Mouse (Mus musculus) stomach, embryonic 16.5 days (tissue): Measurements from ENCODE around the gene Eps8l2. TPM values are rescaled to one million over a fixed set of nuclear protein-coding genes. Genes with fewer than 3 reads are reported as not detected.

Experiments
- ATAC-seq: fragments of 200-750 bp; cut with Nextera tagmentation; 2 replicates; pipeline ENCODE4 v1.8.0; 2017; ENCODE audit warnings: moderate number of reproducible peaks, moderate TSS enrichment; ENCODE audit not compliant: insufficient read depth, low FRiP score
- H3K27ac ChIP-seq: fragments of 300-500 bp; sonication (generic); 2 replicates; pipeline ENCODE4 v1.5.1; 2014; ENCODE audit warnings: low read length
- H3K27me3 ChIP-seq: fragments of 300-500 bp; sonication (generic); 2 replicates; pipeline ENCODE4 v1.6.1; 2014; ENCODE audit warnings: low read length, control low read depth, mixed read lengths; ENCODE audit not compliant: control insufficient read depth, insufficient read depth
- H3K36me3 ChIP-seq: fragments of 300-500 bp; sonication (generic); 2 replicates; pipeline ENCODE4 v1.6.1; 2014; ENCODE audit warnings: low read length; ENCODE audit not compliant: control insufficient read depth, insufficient read depth
- H3K4me1 ChIP-seq: fragments of 300-500 bp; sonication (generic); 2 replicates; pipeline ENCODE4 v1.6.1; 2014; ENCODE audit warnings: low read length, control low read depth, mixed read lengths; ENCODE audit not compliant: control insufficient read depth, insufficient read depth
- H3K4me2 ChIP-seq: fragments of 300-500 bp; sonication (generic); 2 replicates; pipeline ENCODE4 v1.6.1; 2014; ENCODE audit warnings: low read depth, low read length, mixed read lengths
- H3K4me3 ChIP-seq: fragments of 300-500 bp; sonication (generic); replicated peaks from 2 replicates; pipeline ENCODE4 v1.5.1; 2014; ENCODE audit warnings: mild to moderate bottlenecking, low read length
- H3K9ac ChIP-seq: fragments of 300-500 bp; sonication (generic); 2 replicates; pipeline ENCODE4 v1.6.1; 2014; ENCODE audit warnings: low read length
- H3K9me3 ChIP-seq: fragments of 300-500 bp; sonication (generic); replicated peaks from 2 replicates; pipeline ENCODE4 v1.6.1; 2016; ENCODE audit warnings: low read length, control low read depth; ENCODE audit not compliant: control insufficient read depth
- WGBS: fragments of 180-500 bp; shearing (Covaris S2); extraction: QIAGEN DNeasy Blood & Tissue Kit; methylation state at CpG from one replicate; pipeline ENCODE4 v1.1.7; 2014; 5-methylcytosine and 5-hydroxymethylcytosine counted together
- polyA plus RNA-seq: library from polyadenylated mRNA; unstranded; fragments of >200 nt; fragmentation: Nextera tagmentation; extraction: Ambion mirVana; gene quantifications from 2 replicates; pipeline ENCODE4 v1.2.1, GENCODE M21; 2015

Gene Eps8l2
- polyA plus RNA-seq, 1 experiment from 2014 or later = 79.4 TPM

DNA sequence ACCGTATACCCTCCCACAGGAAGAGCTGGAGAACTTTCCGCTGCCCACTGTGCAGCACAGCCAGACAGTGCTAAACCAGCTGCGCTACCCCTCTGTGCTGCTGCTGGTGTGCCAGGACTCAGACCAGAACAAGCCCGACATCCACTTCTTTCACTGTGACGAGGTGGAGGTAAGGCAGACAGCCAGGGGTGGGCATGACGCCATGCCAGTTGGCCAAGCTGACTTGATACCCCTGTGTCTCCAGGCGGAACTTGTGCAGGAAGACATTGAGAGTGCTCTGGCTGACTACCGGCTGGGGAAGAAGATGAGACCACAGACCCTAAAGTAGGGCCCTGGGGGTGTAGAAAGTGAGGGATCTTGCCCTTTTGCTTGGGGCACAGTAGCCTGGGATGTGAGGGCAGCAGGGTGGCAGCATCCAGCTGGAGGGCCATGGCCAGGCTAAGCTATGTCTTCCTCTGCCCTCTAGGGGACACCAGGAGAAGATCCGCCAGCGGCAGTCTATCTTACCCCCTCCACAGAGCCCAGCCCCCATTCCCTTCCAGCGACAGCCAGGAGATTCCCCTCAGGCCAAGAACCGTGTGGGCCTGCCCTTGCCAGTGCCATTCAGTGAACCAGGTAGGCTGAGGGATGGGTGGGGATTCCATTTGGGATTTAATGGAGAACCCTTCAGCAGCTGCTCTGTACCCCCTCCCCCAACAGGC is 17.1 kb downstream of the Eps8l2 start:
- Histone ChIP-seq H3K27ac (no peak overlapping the region), H3K27me3 (no peaks in the 10 kb centered on the region), H3K36me3 (no peaks in the 10 kb centered on the region), H3K9ac (no peak overlapping the region), H3K9me3 (no peaks in the 10 kb centered on the region), H3K4me1 (no peaks in the 10 kb centered on the region; the same call in 1 of the 2 replicates), H3K4me3 (no peak overlapping the region), H3K4me2 (no peak overlapping the region)
- no peak for ATAC-seq
- WGBS = 62% methylated on average over 12 of the region's 12 CpGs

DNA sequence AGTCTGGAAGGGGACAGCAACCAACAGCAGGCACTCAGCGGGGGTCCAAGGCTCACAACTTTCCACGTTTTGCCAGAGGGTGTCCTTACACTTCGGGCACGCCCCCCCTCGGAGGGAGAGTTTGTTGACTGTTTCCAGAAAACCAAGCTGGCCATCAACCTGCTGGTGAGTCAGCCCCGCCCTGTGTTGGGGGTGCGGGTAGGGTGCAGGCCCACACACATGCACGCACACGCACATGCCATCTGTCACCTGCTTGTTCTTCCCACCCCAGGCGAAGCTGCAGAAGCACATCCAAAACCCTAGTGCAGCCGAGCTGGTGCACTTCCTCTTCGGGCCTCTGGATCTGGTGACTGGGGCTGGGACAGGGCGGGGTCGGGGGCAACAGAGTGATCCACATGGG is 18.3 kb downstream of the Eps8l2 start:
- 70% methylated on average over 14 of the region's 14 CpGs for WGBS
- Histone ChIP-seq H3K9ac (no peak overlapping the region), H3K4me1 (no peaks in the 10 kb centered on the region), H3K9me3 (no peaks in the 10 kb centered on the region), H3K27me3 (no peaks in the 10 kb centered on the region), H3K27ac (no peak overlapping the region), H3K36me3 (no peaks in the 10 kb centered on the region), H3K4me3 (no peak overlapping the region), H3K4me2 (no peak overlapping the region)
- ATAC-seq = no peak

DNA sequence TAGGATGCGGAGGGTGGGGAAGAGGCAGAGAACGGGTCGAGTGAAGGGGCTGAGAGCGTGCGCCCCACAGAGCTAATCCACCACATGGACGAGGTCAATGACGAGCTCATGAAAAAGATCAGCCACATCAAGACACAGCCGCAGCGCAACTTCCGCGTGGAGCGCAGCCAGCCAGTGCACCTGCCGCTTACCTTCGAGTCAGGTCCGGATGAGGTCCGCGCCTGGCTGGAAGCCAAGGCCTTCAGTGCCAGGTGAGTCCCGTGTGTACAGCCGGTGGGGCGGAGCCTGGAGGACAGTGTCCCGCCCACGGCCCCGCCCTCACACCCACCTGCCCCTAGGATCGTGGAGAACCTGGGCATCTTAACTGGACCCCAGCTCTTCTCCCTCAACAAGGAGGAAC is 22.8 kb downstream of the Eps8l2 start:
- H3K9me3 ChIP-seq = no peaks in the 10 kb centered on the region
- no peak overlapping the region; the same call in 1 of the 2 replicates for H3K27ac ChIP-seq
- no peak overlapping the region for H3K9ac ChIP-seq
- no peak overlapping the region for H3K4me3 ChIP-seq
- no peak overlapping the region for H3K4me2 ChIP-seq
- ATAC-seq = peak; percentile 75
- H3K36me3 ChIP-seq = no peaks in the 10 kb centered on the region
- no peaks in the 10 kb centered on the region for H3K4me1 ChIP-seq
- no peaks in the 10 kb centered on the region for H3K27me3 ChIP-seq
- 16% methylated on average over 24 of the region's 24 CpGs for WGBS

DNA sequence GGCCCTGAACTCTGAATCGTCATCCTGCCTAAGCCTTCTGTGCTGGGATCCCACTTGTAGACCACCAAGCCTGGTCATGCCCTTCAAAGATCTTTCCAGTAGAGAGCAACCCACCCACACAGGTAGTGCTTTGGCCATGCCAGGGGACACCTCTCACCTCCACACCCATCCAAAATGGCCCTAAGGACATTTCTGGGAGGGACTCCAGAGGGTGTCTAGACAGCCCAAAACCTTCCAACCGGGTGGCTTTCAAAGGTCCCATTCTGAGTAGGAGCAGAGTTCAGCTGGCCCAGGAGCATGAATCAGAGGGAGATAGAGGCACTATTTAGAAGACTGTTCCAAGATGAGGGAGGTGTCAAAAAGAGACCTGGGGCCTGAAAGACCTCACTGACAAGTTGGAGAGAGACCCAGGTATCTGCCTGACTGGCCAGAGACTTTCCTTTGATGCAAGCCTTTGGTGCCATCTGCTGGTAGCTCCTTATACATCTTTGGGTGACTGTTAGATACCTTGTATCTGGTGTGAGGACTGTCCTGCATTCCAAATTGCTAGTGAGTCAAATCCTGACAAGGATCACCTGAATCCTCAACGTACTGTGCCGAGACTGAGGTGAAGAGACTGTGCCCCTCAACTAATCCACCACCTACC is 24.5 kb downstream of the Eps8l2 start:
- no peak overlapping the region for H3K4me2 ChIP-seq
- WGBS = 54% methylated on average over 4 of the region's 4 CpGs
- H3K27me3 ChIP-seq = no peaks in the 10 kb centered on the region
- no peaks in the 10 kb centered on the region for H3K4me1 ChIP-seq
- no peak overlapping the region for H3K9ac ChIP-seq
- no peaks in the 10 kb centered on the region for H3K9me3 ChIP-seq
- H3K27ac ChIP-seq = no peak overlapping the region
- no peak overlapping the region for H3K4me3 ChIP-seq
- no peaks in the 10 kb centered on the region for H3K36me3 ChIP-seq
- ATAC-seq = peak; percentile 61; the same call in 1 of the 2 replicates

DNA sequence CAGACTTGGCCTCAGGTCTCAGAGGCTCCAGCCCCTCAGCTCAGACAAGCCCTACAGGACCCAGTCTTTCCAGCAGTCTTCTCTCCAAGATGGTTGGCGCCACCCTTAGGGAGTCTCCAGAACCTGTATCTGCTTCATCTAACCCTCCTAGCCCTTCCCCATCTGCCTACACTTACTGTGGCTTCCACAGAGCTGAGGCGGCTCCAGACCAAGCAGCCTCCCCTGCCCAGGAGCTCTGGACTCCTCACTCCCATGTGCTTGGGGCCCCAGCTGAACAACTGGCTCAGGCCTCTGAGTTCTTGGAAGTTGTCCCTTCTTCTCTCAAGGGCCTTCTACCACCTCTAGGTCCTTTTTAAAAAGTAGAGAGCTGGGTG is 25.1 kb downstream of the Eps8l2 start:
- WGBS = 61% methylated on average over 2 of the region's 2 CpGs
- Histone ChIP-seq H3K4me1 (no peaks in the 10 kb centered on the region), H3K27me3 (no peaks in the 10 kb centered on the region), H3K9ac (no peak overlapping the region), H3K4me2 (no peak overlapping the region), H3K9me3 (no peaks in the 10 kb centered on the region), H3K36me3 (no peaks in the 10 kb centered on the region), H3K4me3 (no peak overlapping the region), H3K27ac (no peak overlapping the region)
- ATAC-seq = peak; percentile 6; the same call in 1 of the 2 replicates

DNA sequence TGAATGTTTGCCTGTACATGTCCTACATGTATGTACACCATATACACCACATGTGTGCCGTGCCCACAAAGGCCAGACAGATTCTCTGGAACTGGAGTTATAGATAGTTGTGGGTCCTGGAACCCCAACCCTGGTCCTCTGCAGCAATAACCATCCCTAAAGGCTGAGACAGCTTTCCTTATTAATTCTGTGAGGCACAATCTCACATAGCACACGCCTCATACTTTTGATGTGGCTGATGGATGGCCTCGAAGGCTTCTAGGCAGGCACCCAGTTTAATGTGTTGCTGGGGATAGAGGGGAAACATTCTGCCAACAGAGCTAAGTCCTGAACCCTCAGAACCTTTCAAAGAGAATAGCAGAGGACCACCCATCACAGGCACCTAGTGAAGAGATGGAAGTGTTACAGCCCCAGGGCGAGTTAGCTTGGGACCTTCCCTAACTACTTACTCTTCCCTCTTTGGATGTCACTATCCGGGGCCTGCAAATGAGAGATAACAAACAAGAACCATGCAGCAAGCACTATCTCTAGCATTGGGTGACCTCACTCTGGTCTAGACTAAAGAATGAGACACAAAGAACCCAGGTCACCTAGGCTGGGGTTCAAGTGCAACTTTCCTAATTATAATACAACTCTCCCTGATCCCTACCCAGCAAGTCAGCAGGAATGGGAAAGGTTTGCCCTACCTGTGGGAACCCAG is 25.8 kb downstream of the Eps8l2 start:
- Histone ChIP-seq H3K4me3 (no peak overlapping the region), H3K36me3 (no peaks in the 10 kb centered on the region), H3K9ac (no peak overlapping the region), H3K4me2 (no peak overlapping the region), H3K27ac (no peak overlapping the region), H3K9me3 (no peaks in the 10 kb centered on the region), H3K27me3 (no peaks in the 10 kb centered on the region), H3K4me1 (no peaks in the 10 kb centered on the region)
- no peak for ATAC-seq
- 72% methylated on average over 5 of the region's 5 CpGs for WGBS

DNA sequence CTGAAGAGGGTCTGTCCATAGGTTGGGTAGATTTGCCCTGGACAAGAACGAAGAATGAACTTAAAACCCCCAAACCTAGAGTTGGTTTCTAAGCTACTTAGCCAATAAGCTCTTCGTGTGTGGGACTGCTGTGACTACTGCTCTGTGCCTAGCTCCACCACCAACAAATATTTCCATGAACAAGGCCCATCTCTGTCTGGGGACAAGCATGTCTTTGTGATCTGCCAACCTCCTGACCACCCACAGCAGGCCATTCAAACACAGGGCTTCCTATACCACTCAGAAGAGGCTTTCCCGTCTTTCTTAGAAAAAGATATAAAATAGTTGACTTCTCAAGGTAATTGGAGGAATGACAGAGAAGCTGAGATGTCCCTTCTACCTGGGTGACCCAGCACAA is 26.4 kb downstream of the Eps8l2 start:
- H3K9ac ChIP-seq = no peak overlapping the region
- 52% methylated on average over 3 of the region's 3 CpGs for WGBS
- H3K27me3 ChIP-seq = no peaks in the 10 kb centered on the region
- H3K9me3 ChIP-seq = no peaks in the 10 kb centered on the region
- H3K36me3 ChIP-seq = no peaks in the 10 kb centered on the region
- H3K4me3 ChIP-seq = no peak overlapping the region
- H3K4me1 ChIP-seq = no peaks in the 10 kb centered on the region
- no peak overlapping the region for H3K4me2 ChIP-seq
- no peak overlapping the region for H3K27ac ChIP-seq
- no peak for ATAC-seq

DNA sequence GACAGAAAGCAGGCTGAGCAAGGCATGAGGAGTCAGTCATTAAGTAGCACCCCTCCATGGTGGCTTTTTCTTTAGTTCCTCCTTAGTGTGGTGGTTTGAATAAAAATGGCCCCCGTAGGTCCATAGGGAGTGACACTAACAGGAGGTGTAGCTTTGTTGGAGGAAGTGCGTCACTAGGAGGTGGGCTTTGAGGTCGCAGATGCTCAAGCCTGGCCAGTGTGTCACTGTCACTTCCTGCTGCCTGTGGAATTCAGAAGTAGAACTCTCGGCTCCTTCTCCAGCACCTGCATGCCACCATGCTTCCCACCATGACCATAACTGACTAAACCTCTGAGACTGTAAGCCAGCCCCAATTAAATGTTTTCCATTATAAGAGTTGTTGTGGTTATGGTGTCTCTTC is 28.7 kb downstream of the Eps8l2 start:
- Histone ChIP-seq H3K4me2 (no peak overlapping the region), H3K36me3 (no peaks in the 10 kb centered on the region), H3K4me1 (no peaks in the 10 kb centered on the region), H3K27ac (no peak overlapping the region), H3K9ac (no peak overlapping the region), H3K4me3 (no peak overlapping the region), H3K27me3 (no peaks in the 10 kb centered on the region), H3K9me3 (no peaks in the 10 kb centered on the region)
- 86% methylated on average over 4 of the region's 4 CpGs for WGBS
- no peak for ATAC-seq

DNA sequence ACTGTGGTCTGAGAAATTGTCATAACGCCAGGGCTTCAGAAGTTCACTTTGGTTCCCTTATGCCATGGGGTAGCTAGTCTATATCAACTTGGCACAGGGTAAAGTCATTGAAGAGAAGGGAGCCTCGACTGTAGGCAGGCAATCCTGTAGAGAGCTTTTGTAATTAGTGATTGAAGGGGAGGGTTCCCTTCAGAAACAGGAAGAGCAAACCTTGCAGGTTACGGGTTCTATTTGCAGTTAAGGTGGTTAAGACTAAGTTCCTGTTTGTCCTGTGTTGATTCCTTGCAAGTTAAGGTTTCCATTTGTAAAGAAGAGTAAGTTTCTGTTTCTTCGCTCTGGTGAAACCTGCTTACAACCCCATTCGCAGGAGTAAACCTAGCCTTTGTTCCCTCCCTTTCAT is 31.2 kb downstream of the Eps8l2 start:
- no peak for ATAC-seq
- WGBS = 52% methylated on average over 5 of the region's 5 CpGs
- no peaks in the 10 kb centered on the region for H3K27me3 ChIP-seq
- no peak overlapping the region for H3K9ac ChIP-seq
- H3K4me3 ChIP-seq = no peak overlapping the region
- no peak overlapping the region for H3K4me2 ChIP-seq
- H3K36me3 ChIP-seq = no peaks in the 10 kb centered on the region
- no peaks in the 10 kb centered on the region for H3K9me3 ChIP-seq
- H3K27ac ChIP-seq = peak overlapping the region; percentile 33; the same call in 1 of the 2 replicates
- no peaks in the 10 kb centered on the region for H3K4me1 ChIP-seq
